Mouse (Mus musculus) kidney, postnatal 14 days (tissue): Measurements from ENCODE around the gene Rilp.

Experiments
- DNase-seq: peaks from one replicate; pipeline ENCODE4 v3.0.0; 2022; ENCODE audit warnings: mixed read lengths

Gene Rilp

GRCm38 (mm10) chr11:75559870-75560504 lies 50.1 kb downstream of the Rilp start:
- no peak for DNase-seq

DNA sequence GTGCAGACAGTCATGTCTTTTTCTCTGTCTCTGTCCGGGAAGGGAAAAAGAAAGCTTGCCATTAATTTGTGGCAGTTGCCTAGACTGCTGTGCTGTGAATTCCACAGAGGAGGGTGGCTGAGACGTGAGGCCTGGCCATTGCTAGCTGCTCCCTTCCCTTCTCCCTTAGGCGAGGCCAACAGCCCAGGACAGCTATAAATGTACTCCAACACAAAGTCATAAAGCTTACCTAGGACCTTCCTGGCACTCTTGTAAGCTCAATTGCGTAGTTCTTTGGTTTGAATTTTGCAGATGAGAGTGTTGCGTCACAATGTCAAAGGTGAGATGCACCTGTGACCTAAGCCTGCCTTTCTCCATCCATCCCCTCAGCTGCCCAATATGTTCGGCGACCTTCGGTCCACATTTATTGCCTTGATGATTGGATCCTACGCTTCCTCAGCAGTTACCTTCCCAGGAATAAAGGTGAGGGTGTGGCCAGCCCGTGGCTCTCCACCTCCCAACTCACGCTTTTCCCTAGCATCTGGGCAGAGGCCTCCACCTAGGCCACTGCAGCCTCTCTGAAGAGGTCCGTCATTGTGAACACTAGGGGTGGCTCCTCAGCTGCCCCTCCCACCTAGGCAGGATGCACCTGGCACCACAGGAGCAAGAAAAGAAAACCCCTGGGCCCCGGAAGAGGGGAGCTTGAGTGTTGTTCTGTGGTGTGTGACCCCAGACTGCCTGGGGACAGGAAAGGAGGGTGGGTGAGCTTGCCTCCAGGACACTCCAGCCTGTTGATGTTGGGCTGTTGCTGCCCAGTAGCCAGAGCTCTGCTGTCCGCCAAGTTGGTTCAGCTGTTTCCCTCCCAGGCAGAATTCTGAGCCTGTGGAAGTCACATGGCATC lies 50.9 kb downstream of the Rilp start:
- no peak for DNase-seq

- DNase-seq, result no peak
Measured at GRCm38 (mm10) chr11:75561410-75561791, 51.5 kb downstream of the Rilp start.
